Mouse (Mus musculus) spleen, postnatal 14 days (tissue): ENCODE data around the gene Ramp2.

Experiments
- DNase-seq, 2 experiments: peaks; one replicate each; pipeline ENCODE4 v3.0.0; 2021 to 2022; ENCODE audit warnings: low spot score in 2 of 2

Gene Ramp2

DNA sequence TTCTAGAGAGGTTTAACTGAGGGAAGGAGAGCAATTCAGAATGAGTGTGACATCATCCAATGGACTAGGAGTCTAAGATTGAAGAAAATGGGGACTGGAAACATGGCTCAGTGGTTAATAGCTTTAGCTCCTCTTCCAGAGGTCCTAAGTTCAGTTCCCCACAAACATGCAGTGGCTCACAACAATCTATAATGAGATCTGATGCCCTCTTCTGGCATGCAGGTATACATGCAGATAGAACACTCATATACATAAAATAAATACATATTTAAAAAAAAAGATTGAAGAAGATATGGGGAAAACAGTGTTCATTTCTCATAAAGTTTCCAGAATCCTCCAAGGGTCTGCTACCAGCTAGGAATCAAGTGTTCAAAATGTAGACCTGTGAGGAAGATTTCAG is 10.4 kb upstream of the Ramp2 start:
- DNase-seq = no peak

DNA sequence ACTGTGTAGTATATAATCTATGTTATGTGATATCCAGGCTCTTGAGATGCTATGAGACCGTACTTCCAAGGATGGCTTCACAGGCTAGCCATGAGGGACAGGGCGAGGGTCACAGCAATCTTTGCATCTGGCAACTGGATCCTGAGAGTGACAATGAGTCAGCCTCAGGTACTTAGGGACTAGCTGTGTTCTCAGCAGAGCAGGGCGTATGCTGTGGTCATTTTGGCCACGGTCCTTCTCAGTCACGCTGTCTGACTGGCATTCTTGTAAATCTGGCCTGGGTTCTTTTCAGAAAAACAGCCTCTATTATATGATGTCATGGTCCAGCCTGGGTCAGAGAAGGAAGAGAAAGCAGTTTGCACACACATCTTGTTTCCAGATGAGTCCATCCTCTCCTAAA is 9.0 kb upstream of the Ramp2 start:
- DNase-seq = no peak

DNA sequence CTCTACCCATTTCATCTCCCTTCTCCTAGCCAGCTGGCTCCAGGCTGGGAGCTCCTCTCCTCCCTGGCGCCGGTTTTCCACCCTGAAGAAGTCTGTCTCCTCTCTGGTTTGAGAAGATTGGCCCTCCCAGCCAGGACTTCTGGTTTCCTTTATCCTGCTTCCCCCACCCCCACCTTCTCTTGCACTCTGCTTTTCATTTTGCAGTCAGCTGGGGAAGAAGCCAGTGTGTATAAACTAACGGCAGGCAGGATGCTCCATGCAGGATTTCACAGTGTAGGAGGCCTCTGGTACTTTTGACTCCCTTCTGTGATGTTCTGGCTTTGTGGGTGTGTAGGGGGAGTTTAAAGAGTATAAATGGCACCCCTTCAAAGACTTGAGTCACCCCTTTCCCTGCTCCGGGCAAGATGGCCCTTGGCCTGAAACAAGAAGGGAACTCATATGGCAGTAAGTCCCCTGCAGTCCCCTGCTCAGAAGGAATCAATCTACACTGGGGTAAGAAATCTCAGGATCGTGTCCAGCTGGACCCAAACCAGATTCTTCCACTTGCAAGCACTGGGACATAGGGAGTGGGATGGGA is 7.7 kb upstream of the Ramp2 start:
- no peak for DNase-seq

- no peak for DNase-seq
Measured at GRCm38 (mm10) chr11:101245071-101245470, 757 bp upstream of the Ramp2 start.

DNA sequence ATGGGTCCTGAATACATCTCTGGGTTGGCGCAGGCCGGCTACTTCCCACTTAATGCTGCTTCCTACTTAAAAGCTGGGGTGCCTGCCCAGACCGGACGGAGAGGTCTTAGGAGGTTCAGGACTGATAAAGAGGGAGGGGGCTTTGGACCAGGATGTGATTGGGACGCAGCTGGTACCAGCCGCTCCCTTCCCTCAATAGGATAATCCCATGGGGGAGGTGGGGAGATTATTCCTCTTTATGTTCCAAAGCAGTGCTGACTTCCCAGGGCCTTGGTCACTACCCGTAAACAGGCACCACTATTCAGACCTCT is 829 bp downstream of the Ramp2 start:
- DNase-seq = no peak

DNA sequence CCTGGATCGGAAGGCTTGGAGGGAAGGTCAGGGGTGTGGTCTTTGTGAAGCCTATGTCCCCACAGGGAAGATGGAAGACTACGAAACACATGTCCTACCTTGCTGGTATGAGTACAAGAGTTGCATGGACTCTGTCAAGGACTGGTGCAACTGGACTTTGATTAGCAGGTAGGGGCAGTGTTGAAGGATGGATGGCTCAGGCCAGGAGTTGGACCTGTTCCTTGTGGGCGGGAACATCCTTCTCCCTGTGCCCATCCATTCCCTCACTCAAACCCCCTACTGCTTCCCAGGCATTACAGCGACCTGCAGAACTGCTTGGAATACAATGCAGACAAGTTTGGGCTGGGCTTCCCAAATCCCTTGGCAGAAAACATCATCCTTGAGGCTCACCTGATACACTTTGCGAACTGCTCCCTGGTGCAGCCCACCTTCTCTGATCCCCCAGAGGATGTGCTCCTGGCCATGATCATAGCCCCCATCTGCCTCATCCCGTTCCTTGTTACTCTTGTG is 1.7 kb downstream of the Ramp2 start:
- DNase-seq = no peak

GRCm38 (mm10) chr11:101248258-101248994 is 2.6 kb downstream of the Ramp2 start:
- DNase-seq = peak in 1 of 2 experiments; percentile 52

GRCm38 (mm10) chr11:101251031-101251430 is 5.2 kb downstream of the Ramp2 start:
- no peak for DNase-seq

DNA sequence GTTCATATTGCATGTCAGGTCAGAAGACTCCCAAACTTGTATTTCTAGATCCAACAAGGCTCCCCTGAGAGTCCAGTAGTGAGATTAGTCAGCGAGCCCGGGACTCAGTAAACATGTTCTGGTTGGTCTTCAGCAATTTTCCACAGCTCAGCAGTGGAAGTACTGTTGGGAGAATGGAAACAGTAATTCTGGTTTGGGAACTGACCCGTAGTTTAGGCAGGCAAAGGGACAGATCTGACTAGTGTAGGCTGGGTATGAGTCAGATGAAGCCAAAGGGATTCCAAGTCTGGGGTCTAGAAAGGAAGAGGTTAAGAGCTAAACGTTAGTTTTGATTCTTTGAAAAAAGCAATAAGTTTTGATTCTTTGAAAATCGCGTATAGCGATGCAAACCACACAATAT is 7.1 kb downstream of the Ramp2 start:
- DNase-seq = no peak

- DNase-seq = peak; percentile 73 to 84
Measured at GRCm38 (mm10) chr11:101253613-101254389, 8.0 kb downstream of the Ramp2 start, which contains the start of gene Vps25. Gene Vps25 (plus strand): TSS chr11:101253707.

- no peak for DNase-seq
Measured at GRCm38 (mm10) chr11:101255826-101256775, 10.3 kb downstream of the Ramp2 start.

DNA sequence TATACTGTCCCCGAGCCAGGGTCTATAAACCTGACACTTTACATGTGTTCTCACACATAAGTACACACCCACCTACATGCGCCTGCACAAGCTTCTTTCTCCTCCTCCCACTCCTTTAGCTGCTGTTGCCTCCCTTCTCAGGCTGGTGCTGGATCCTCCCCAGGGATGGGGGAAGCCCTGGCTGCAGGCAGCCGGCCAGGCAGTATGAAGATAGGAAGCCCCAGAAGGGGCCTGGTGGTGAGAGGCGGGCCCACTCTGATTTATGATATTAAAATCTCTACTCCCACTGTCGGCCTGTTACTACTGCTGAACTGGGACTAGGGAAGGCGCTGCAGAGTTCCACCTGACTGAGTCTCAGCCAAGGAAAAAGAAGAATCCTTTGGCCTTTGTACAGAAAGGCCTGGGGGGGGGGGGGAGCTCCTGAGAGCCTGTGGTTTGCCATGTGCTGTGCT is 13.5 kb downstream of the Ramp2 start:
- DNase-seq = no peak

DNA sequence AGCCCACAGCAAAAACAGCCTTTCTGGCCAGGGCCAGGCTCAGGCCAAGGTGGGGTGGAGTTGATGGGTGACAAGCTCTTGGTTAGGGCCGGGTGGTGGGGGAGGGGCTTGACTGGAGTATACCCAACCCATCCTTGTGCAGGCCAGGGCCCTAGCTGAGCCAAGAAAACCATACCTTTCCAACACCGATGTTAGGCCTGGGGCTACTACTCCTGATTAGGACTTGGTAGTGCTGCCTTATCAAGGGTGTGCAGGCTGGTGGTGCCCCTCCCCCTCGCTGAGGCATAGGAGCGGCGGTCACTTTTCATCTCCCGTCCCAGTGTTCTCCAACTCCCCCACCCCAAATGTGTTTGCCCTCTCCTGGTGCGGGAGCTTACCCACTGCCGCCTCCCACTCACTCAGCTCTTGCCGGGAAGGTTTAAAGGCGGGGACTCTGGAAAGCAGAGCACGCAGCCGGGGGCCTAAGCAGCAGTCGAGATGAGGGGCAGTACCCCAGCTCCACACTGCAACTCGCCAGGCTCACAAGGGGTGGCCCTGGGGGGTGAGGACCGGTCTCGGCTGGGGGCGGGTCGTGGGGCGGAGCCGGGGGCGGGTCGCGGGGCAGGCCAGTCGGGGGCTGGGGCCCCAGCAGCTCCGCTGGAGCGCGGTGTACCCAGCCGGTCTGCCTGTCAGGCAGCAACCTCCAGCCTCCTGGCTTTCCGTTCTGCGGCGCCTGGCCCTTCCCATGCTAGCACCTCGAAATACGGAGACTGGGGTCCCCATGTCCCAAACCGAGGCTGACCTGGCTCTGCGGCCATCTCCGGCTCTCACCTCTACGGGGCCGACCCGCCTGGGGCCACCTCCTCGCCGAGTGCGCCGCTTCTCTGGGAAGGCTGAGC is 14.4 kb downstream of the Ramp2 start, which contains the start of gene Wnk4:
Gene Wnk4, plus strand, starts transcription at position 620 of the 878 bp plus-strand sequence.
- peak; percentile 59 to 63 for DNase-seq

DNA sequence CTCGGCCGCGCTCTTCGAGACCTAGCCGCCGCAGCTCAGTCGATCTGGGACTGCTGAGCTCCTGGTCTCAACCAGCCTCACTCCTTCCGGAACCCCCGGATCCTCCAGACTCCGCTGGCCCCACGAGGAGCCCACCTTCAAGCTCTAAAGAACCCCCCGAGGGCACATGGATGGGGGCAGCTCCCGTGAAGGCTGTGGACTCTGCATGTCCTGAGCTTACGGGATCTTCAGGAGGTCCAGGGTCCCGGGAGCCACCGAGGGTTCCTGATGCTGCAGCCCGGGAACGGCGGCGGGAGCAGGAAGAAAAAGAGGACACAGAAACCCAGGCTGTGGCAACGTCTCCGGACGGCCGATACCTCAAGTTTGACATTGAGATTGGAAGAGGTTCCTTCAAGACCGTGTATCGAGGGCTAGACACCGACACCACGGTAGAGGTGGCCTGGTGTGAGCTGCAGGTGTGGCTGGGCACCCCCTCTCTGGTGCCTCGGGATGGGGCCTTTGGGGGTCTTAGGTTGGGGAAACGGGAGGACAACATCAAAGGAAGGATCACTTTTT is 15.1 kb downstream of the Ramp2 start:
- DNase-seq = no peak

DNA sequence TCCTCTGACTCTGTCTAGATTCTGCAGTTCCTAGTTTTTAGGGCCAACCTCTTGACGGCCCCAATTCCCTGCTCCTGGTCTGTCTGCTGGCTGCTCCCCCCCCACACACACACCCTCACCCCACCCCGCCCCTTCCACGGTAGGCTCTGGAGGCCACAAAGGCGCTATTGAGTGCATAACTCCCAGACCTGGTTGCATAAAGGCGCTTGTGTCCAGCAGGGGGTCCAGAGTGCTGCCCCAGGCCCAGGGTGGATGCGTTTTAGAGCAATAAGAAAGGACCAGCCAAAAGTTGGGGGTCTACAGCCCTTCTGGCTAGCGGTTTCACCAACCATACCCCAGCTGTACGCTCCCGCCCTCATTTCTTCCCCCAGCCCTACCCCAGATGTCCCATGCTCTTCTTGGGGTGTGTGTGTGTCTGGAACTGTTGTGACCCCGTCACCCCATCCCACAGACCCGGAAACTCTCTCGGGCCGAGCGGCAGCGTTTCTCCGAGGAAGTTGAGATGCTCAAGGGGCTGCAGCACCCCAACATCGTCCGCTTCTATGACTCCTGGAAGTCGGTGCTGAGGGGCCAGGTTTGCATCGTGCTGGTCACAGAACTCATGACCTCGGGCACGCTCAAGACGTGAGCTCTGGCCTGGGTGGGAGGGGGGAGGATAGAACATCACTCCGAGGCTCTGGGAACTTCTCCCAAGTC is 16.6 kb downstream of the Ramp2 start:
- DNase-seq = no peak

- DNase-seq = no peak
Measured at GRCm38 (mm10) chr11:101263138-101263988, 17.5 kb downstream of the Ramp2 start.

GRCm38 (mm10) chr11:101263989-101264280 is 18.1 kb downstream of the Ramp2 start:
- no peak for DNase-seq

DNA sequence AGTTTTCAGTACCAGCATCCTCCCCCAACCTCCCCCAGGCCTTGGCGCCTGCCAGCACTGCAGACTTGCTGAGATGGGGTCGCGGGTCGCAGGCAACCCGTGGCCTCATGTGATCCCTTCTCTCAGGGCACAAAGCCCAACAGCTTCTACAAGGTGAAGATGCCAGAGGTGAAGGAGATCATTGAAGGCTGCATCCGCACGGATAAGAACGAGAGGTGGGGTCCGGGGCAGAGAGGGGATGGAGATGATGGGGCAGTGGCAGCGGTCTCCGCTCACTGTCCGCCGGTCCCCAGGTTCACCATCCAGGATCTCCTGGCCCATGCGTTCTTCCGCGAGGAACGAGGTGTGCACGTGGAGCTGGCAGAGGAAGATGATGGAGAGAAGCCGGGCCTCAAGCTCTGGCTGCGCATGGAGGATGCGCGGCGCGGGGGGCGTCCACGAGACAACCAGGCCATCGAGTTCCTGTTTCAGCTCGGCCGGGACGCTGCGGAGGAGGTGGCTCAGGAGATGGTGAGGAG is 19.2 kb downstream of the Ramp2 start:
- DNase-seq = no peak
